Comparison of ENCODE assay signal across 12 mouse cellular contexts in genomic region chr8:95901864-95902263, GRCm38 (mm10). TPM values are rescaled to one million over a fixed set of nuclear protein-coding genes. Genes with fewer than 3 reads are reported as not detected.
DNase-seq lines count a peak whose midpoint lies in the region; ATAC-seq and TF ChIP-seq lines count a peak whose summit lies in the region.
"Had no signal": no experiment of that assay in that cellular context is flagged by ENCODE, and none has a peak within 500 bp of the region (broad histone marks: within the 10 kb centered on the region; RNA-seq: fewer than 3 reads in every experiment).

No protein-coding gene starts in this region.

- peak; percentile 82 for ATAC-seq in hindbrain, embryonic 11.5 days (ENCODE audit: low FRiP score)
- ATAC-seq in hindbrain, postnatal 0 days = no peak
- peak; percentile 59; the same call in 1 of the 2 replicates for ATAC-seq in midbrain, embryonic 11.5 days (ENCODE audit: low FRiP score)
- ATAC-seq in midbrain, embryonic 15.5 days (replicated peaks) = no peak
- peak; percentile 80 for ATAC-seq in intestine, embryonic 15.5 days
- no peak for ATAC-seq in forebrain, embryonic 14.5 days

- 18% methylated on average over 7 of the region's 7 CpGs for WGBS in hindbrain, embryonic 11.5 days
- WGBS in hindbrain, postnatal 0 days = 26% methylated on average over 7 of the region's 7 CpGs
- 18% methylated on average over 7 of the region's 7 CpGs for WGBS in midbrain, embryonic 11.5 days
- 24% methylated on average over 7 of the region's 7 CpGs for WGBS in midbrain, embryonic 15.5 days
- 34% methylated on average over 7 of the region's 7 CpGs for WGBS in intestine, embryonic 15.5 days
- WGBS in forebrain, embryonic 14.5 days = 16% methylated on average over 7 of the region's 7 CpGs

- H3K9ac ChIP-seq in hindbrain, embryonic 11.5 days (ENCODE audit: low read depth, low read length) = no peak overlapping the region
- H3K9ac ChIP-seq in hindbrain, postnatal 0 days (replicated peaks; ENCODE audit: low read length) = no peak overlapping the region
- 0 out of 2 replicates have a peak overlapping the region, but pooled peaks have one; percentile 31 for H3K9ac ChIP-seq in midbrain, embryonic 11.5 days (ENCODE audit: low read length)
- H3K9ac ChIP-seq in midbrain, embryonic 15.5 days = no peak overlapping the region
- H3K9ac ChIP-seq in intestine, embryonic 15.5 days = no peak overlapping the region
- H3K9ac ChIP-seq in forebrain, embryonic 14.5 days (ENCODE audit: low read length) = no peak overlapping the region
- H3K9ac ChIP-seq: limb, embryonic 15.5 days had no signal

- H3K4me1 ChIP-seq in hindbrain, embryonic 11.5 days (replicated peaks; ENCODE audit: control insufficient read depth, insufficient read depth, low read length) = no peaks in the 10 kb centered on the region
- no peaks in the 10 kb centered on the region for H3K4me1 ChIP-seq in hindbrain, postnatal 0 days (ENCODE audit: insufficient read depth, low read length)
- H3K4me1 ChIP-seq in midbrain, embryonic 11.5 days (ENCODE audit: control insufficient read depth, insufficient read depth, low read length) = peaks cover 6% of the 10 kb centered on the region
- no peaks in the 10 kb centered on the region for H3K4me1 ChIP-seq in midbrain, embryonic 15.5 days
- no peaks in the 10 kb centered on the region for H3K4me1 ChIP-seq in intestine, embryonic 15.5 days (replicated peaks)
- H3K4me1 ChIP-seq in forebrain, embryonic 14.5 days (ENCODE audit: control insufficient read depth, insufficient read depth, low read length) = no peaks in the 10 kb centered on the region
- H3K4me1 ChIP-seq: limb, embryonic 15.5 days had no signal

- no peak for TF ChIP-seq CTCF in hindbrain, postnatal 0 days (IDR thresholded peaks at IDR 0.05; ENCODE audit: low read depth)

- no peak overlapping the region for H3K4me2 ChIP-seq in hindbrain, embryonic 11.5 days (replicated peaks; ENCODE audit: low read depth, low read length)
- no peak overlapping the region for H3K4me2 ChIP-seq in hindbrain, postnatal 0 days (ENCODE audit: low read depth, low read length)
- peak overlapping the region; percentile 19; the same call in 1 of the 2 replicates for H3K4me2 ChIP-seq in midbrain, embryonic 11.5 days
- no peak overlapping the region for H3K4me2 ChIP-seq in midbrain, embryonic 15.5 days
- no peak overlapping the region for H3K4me2 ChIP-seq in intestine, embryonic 15.5 days (replicated peaks)
- H3K4me2 ChIP-seq in forebrain, embryonic 14.5 days (ENCODE audit: low read length) = no peak overlapping the region
- H3K4me2 ChIP-seq: limb, embryonic 15.5 days had no signal

- H3K27ac ChIP-seq in hindbrain, embryonic 11.5 days (ENCODE audit: low read depth, low read length) = no peak overlapping the region
- H3K27ac ChIP-seq in hindbrain, postnatal 0 days = no peak overlapping the region
- H3K27ac ChIP-seq in midbrain, embryonic 11.5 days (ENCODE audit: low read depth, low read length) = no peak overlapping the region
- no peak overlapping the region for H3K27ac ChIP-seq in midbrain, embryonic 15.5 days
- H3K27ac ChIP-seq in intestine, embryonic 15.5 days = no peak overlapping the region
- H3K27ac ChIP-seq in forebrain, embryonic 14.5 days (ENCODE audit: low read depth, low read length) = no peak overlapping the region
- H3K27ac ChIP-seq: limb, embryonic 15.5 days had no signal

- no peak overlapping the region for H3K4me3 ChIP-seq in hindbrain, embryonic 11.5 days (ENCODE audit: low read depth, low read length)
- no peak overlapping the region for H3K4me3 ChIP-seq in hindbrain, postnatal 0 days (ENCODE audit: low read length)
- no peak overlapping the region for H3K4me3 ChIP-seq in midbrain, embryonic 11.5 days (ENCODE audit: low read depth, low read length)
- H3K4me3 ChIP-seq in midbrain, embryonic 15.5 days = no peak overlapping the region
- H3K4me3 ChIP-seq in intestine, embryonic 15.5 days (replicated peaks) = no peak overlapping the region
- H3K4me3 ChIP-seq in forebrain, embryonic 14.5 days (ENCODE audit: low read depth, low read length) = no peak overlapping the region
- H3K4me3 ChIP-seq: limb, embryonic 15.5 days had no signal

- no peaks in the 10 kb centered on the region for H3K27me3 ChIP-seq in hindbrain, embryonic 11.5 days (ENCODE audit: control insufficient read depth, insufficient read depth, low read length)
- no peaks in the 10 kb centered on the region for H3K27me3 ChIP-seq in hindbrain, postnatal 0 days (ENCODE audit: insufficient read depth, low read length)
- no peaks in the 10 kb centered on the region for H3K27me3 ChIP-seq in midbrain, embryonic 11.5 days (ENCODE audit: control insufficient read depth, insufficient read depth, low read length)
- no peaks in the 10 kb centered on the region for H3K27me3 ChIP-seq in midbrain, embryonic 15.5 days (replicated peaks)
- no peaks in the 10 kb centered on the region for H3K27me3 ChIP-seq in intestine, embryonic 15.5 days (replicated peaks)
- H3K27me3 ChIP-seq in forebrain, embryonic 14.5 days (replicated peaks; ENCODE audit: control insufficient read depth, insufficient read depth, low read length) = no peaks in the 10 kb centered on the region
- H3K27me3 ChIP-seq: limb, embryonic 15.5 days had no signal

- DNase-seq in hindbrain, embryonic 11.5 days (ENCODE audit: low spot score) = peak; percentile 51
- no peak for DNase-seq in hindbrain, postnatal 0 days (ENCODE audit: low spot score)
- peak; percentile 87 for DNase-seq in midbrain, embryonic 11.5 days (ENCODE audit: low spot score, missing footprints)
- DNase-seq in retina, embryonic 14.5 days (ENCODE audit: low spot score) = peak; percentile 59
- no peak for DNase-seq in T-cell, adult 2 months (ENCODE audit: low spot score)
- no peak for DNase-seq in forebrain, embryonic 14.5 days (ENCODE audit: low spot score)
- DNase-seq: adrenal gland, postnatal 36 days; cerebellum, postnatal 25 days; gastrocnemius, postnatal 36 days had no signal

- H3K36me3 ChIP-seq in hindbrain, embryonic 11.5 days (ENCODE audit: control insufficient read depth, insufficient read depth, low read length) = no peaks in the 10 kb centered on the region
- H3K36me3 ChIP-seq in hindbrain, postnatal 0 days (ENCODE audit: insufficient read depth, low read length) = no peaks in the 10 kb centered on the region
- no peaks in the 10 kb centered on the region for H3K36me3 ChIP-seq in midbrain, embryonic 11.5 days (ENCODE audit: control insufficient read depth, insufficient read depth, low read length)
- no peaks in the 10 kb centered on the region for H3K36me3 ChIP-seq in midbrain, embryonic 15.5 days (replicated peaks)
- H3K36me3 ChIP-seq in intestine, embryonic 15.5 days = no peaks in the 10 kb centered on the region
- H3K36me3 ChIP-seq in forebrain, embryonic 14.5 days (ENCODE audit: control insufficient read depth, insufficient read depth, low read length) = no peaks in the 10 kb centered on the region
- H3K36me3 ChIP-seq: limb, embryonic 15.5 days had no signal

- no peaks in the 10 kb centered on the region for H3K9me3 ChIP-seq in hindbrain, embryonic 11.5 days (ENCODE audit: control insufficient read depth, low read length)
- H3K9me3 ChIP-seq in hindbrain, postnatal 0 days (ENCODE audit: low read length) = no peaks in the 10 kb centered on the region
- H3K9me3 ChIP-seq in midbrain, embryonic 11.5 days (ENCODE audit: control insufficient read depth, low read length) = no peaks in the 10 kb centered on the region
- H3K9me3 ChIP-seq in midbrain, embryonic 15.5 days = no peaks in the 10 kb centered on the region
- no peaks in the 10 kb centered on the region for H3K9me3 ChIP-seq in intestine, embryonic 15.5 days
- no peaks in the 10 kb centered on the region for H3K9me3 ChIP-seq in forebrain, embryonic 14.5 days (replicated peaks; ENCODE audit: control insufficient read depth, low read length)
- H3K9me3 ChIP-seq: limb, embryonic 15.5 days had no signal

RNA-seq across cellular contexts. Expression of gene Got2, which starts 13.5 kb away (rescaled TPM):
- polyA plus RNA-seq in hindbrain, embryonic 11.5 days (2014; fragmentation: Nextera tagmentation; extraction: Ambion mirVana) = 82.5 and 84.8 TPM in 2 replicates
- total RNA-seq in hindbrain, postnatal 0 days (2014; rRNA removed) = 243 and 251 TPM in 2 replicates
- 228 and 230 TPM in 2 replicates for polyA plus RNA-seq in hindbrain, postnatal 0 days (2015; fragmentation: Nextera tagmentation; extraction: Ambion mirVana)
- polyA plus RNA-seq in midbrain, embryonic 11.5 days (2014; fragmentation: Nextera tagmentation; extraction: Ambion mirVana) = 84.1 and 88.6 TPM in 2 replicates
- 206 and 210 TPM in 2 replicates for polyA plus RNA-seq in midbrain, embryonic 15.5 days (2015; fragmentation: Nextera tagmentation; extraction: Ambion mirVana)
- polyA plus RNA-seq in intestine, embryonic 15.5 days (2015; fragmentation: Nextera tagmentation; extraction: Ambion mirVana) = 230 and 236 TPM in 2 replicates
- 107 and 116 TPM in 2 replicates for polyA plus RNA-seq in forebrain, embryonic 14.5 days (2014; fragmentation: Nextera tagmentation; extraction: Ambion mirVana)

RNA-seq across cellular contexts. Expression of gene Slc38a7, which starts 48.5 kb away (rescaled TPM):
- 14.3 and 16.8 TPM in 2 replicates for polyA plus RNA-seq in hindbrain, embryonic 11.5 days (2014; fragmentation: Nextera tagmentation; extraction: Ambion mirVana)
- 29.8 and 35.6 TPM in 2 replicates for total RNA-seq in hindbrain, postnatal 0 days (2014; rRNA removed)
- polyA plus RNA-seq in hindbrain, postnatal 0 days (2015; fragmentation: Nextera tagmentation; extraction: Ambion mirVana) = 19.6 and 21.6 TPM in 2 replicates
- 16.5 and 17.2 TPM in 2 replicates for polyA plus RNA-seq in midbrain, embryonic 11.5 days (2014; fragmentation: Nextera tagmentation; extraction: Ambion mirVana)
- polyA plus RNA-seq in midbrain, embryonic 15.5 days (2015; fragmentation: Nextera tagmentation; extraction: Ambion mirVana) = 30.3 and 32.2 TPM in 2 replicates
- 20.6 and 22.0 TPM in 2 replicates for polyA plus RNA-seq in intestine, embryonic 15.5 days (2015; fragmentation: Nextera tagmentation; extraction: Ambion mirVana)
- polyA plus RNA-seq in forebrain, embryonic 14.5 days (2014; fragmentation: Nextera tagmentation; extraction: Ambion mirVana) = 25.4 and 27.5 TPM in 2 replicates

Comparison
In these comparisons a context has a peak if more than half of its experiments do, and no peak if none do; other contexts are left out.
1. ATAC-seq: peak in hindbrain, embryonic 11.5 days (single experiment), midbrain, embryonic 11.5 days (single experiment) and intestine, embryonic 15.5 days (single experiment); none in hindbrain, postnatal 0 days (single experiment), midbrain, embryonic 15.5 days (single experiment) and forebrain, embryonic 14.5 days (single experiment).
2. DNase-seq: peak in hindbrain, embryonic 11.5 days (single experiment), midbrain, embryonic 11.5 days (single experiment) and retina, embryonic 14.5 days (single experiment); none in hindbrain, postnatal 0 days (single experiment), T-cell, adult 2 months (single experiment) and forebrain, embryonic 14.5 days (single experiment).